Mouse (Mus musculus) small intestine, adult 2 months (tissue): ENCODE results near the gene Sipa1l3. TPM values are rescaled to one million over a fixed set of nuclear protein-coding genes. Genes with fewer than 3 reads are reported as not detected.

Experiments used
- H3K27ac ChIP-seq: fragments of 200-500 bp; 2 replicates; pipeline ENCODE4 v1.5.1; 2012; ENCODE audit warnings: low read depth, low read length, control low read depth, inconsistent platforms; ENCODE audit not compliant: insufficient read depth
- H3K27me3 ChIP-seq: fragments of 200-500 bp; 2 replicates; pipeline ENCODE4 v1.6.1; 2012; ENCODE audit warnings: mild to moderate bottlenecking, moderate library complexity, low read length, inconsistent platforms; ENCODE audit not compliant: control insufficient read depth, insufficient read depth
- H3K36me3 ChIP-seq: fragments of 200-500 bp; 2 replicates; pipeline ENCODE4 v1.6.1; 2012; ENCODE audit warnings: mild to moderate bottlenecking, low read length, control low read depth, inconsistent platforms; ENCODE audit not compliant: control insufficient read depth, insufficient read depth
- H3K4me1 ChIP-seq: fragments of 200-500 bp; 2 replicates; pipeline ENCODE4 v1.6.1; 2012; ENCODE audit warnings: low read length, inconsistent platforms, mixed read lengths; ENCODE audit not compliant: control insufficient read depth, insufficient read depth, insufficient read length
- H3K4me3 ChIP-seq: fragments of 200-500 bp; 2 replicates; pipeline ENCODE4 v1.5.1; 2012; ENCODE audit warnings: low read depth, mild to moderate bottlenecking, control low read depth, inconsistent platforms, low read length, moderate library complexity
- CTCF ChIP-seq: fragments of 200-500 bp; IDR thresholded peaks from 2 replicates; pipeline ENCODE4 v1.5.1; 2012; ENCODE audit warnings: low read depth, mild to moderate bottlenecking, control low read depth, inconsistent platforms, low read length, moderate library complexity, mixed read lengths; ENCODE audit not compliant: insufficient replicate concordance, insufficient read length; ENCODE audit errors: extremely low read depth
- POLR2A ChIP-seq: fragments of 200-500 bp; IDR thresholded peaks from 2 replicates; pipeline ENCODE4 v1.6.1; 2012; ENCODE audit warnings: low read depth, mild to moderate bottlenecking, control low read depth, inconsistent platforms, low read length, moderate library complexity
- WGBS: fragments of 180-500 bp; shearing (Covaris S2); methylation state at CpG from one replicate; pipeline ENCODE4 v1.1.7; 2018; 5-methylcytosine and 5-hydroxymethylcytosine counted together
- polyA plus RNA-seq: library from polyadenylated mRNA; depleted of rRNA; stranded (reverse); fragments of >200 nt; gene quantifications from 2 replicates; pipeline ENCODE4 v1.2.3, GENCODE M21; 2012

The Sipa1l3 gene
- polyA plus RNA-seq, 1 experiment = 192 TPM

GRCm38 (mm10) chr7:29343746-29344145, 174.7 kb downstream of the Sipa1l3 start:
- 85% methylated on average over 7 of the region's 7 CpGs for WGBS
- no peak for TF ChIP-seq POLR2A
- TF ChIP-seq CTCF = no peak
- Histone ChIP-seq H3K27ac (no peak overlapping the region), H3K36me3 (peaks cover 38% of the 10 kb centered on the region), H3K4me3 (no peak overlapping the region), H3K4me1 (peaks cover 6% of the 10 kb centered on the region), H3K27me3 (no peaks in the 10 kb centered on the region)

GRCm38 (mm10) chr7:29342489-29343092, 175.8 kb downstream of the Sipa1l3 start:
- no peak for TF ChIP-seq POLR2A
- TF ChIP-seq CTCF = no peak
- 85% methylated on average over 8 of the region's 8 CpGs for WGBS
- Histone ChIP-seq H3K4me3 (no peak overlapping the region), H3K36me3 (peaks cover 32% of the 10 kb centered on the region), H3K27me3 (no peaks in the 10 kb centered on the region), H3K4me1 (peaks cover 11% of the 10 kb centered on the region), H3K27ac (no peak overlapping the region)

- TF ChIP-seq CTCF (no peak), POLR2A (no peak)
- 81% methylated on average over 12 of the region's 12 CpGs for WGBS
- Histone ChIP-seq H3K27ac (no peak overlapping the region), H3K4me1 (peaks cover 11% of the 10 kb centered on the region), H3K4me3 (no peak overlapping the region), H3K27me3 (no peaks in the 10 kb centered on the region), H3K36me3 (peaks cover 30% of the 10 kb centered on the region)
These were observed 176.7 kb downstream of the Sipa1l3 start for GRCm38 (mm10) chr7:29341722-29342121.

GRCm38 (mm10) chr7:29340838-29341237, 177.6 kb downstream of the Sipa1l3 start:
- Histone ChIP-seq H3K4me1 (peaks cover 11% of the 10 kb centered on the region), H3K27me3 (no peaks in the 10 kb centered on the region), H3K27ac (no peak overlapping the region), H3K36me3 (peaks cover 31% of the 10 kb centered on the region), H3K4me3 (no peak overlapping the region)
- TF ChIP-seq POLR2A (no peak), CTCF (no peak)
- WGBS = 90% methylated on average over 8 of the region's 8 CpGs

GRCm38 (mm10) chr7:29340247-29340646, 178.2 kb downstream of the Sipa1l3 start:
- no peak for TF ChIP-seq POLR2A
- no peak for TF ChIP-seq CTCF
- 91% methylated on average over 9 of the region's 9 CpGs for WGBS

GRCm38 (mm10) chr7:29338984-29339679, 179.3 kb downstream of the Sipa1l3 start:
- WGBS = 33% methylated on average over 14 of the region's 14 CpGs
- peaks cover 11% of the 10 kb centered on the region for H3K4me1 ChIP-seq

More at GRCm38 (mm10) chr7:29340247-29340646, 178.2 kb downstream of the Sipa1l3 start:
- H3K4me1 ChIP-seq = peaks cover 11% of the 10 kb centered on the region
- H3K36me3 ChIP-seq = peaks cover 27% of the 10 kb centered on the region
- no peak overlapping the region for H3K27ac ChIP-seq
- H3K27me3 ChIP-seq = no peaks in the 10 kb centered on the region
- no peak overlapping the region for H3K4me3 ChIP-seq

GRCm38 (mm10) chr7:29338351-29338919, 180.0 kb downstream of the Sipa1l3 start:
- no peak for TF ChIP-seq POLR2A
- no peak for TF ChIP-seq CTCF
- H3K27me3 ChIP-seq = no peaks in the 10 kb centered on the region
- 44% methylated on average over 9 of the region's 9 CpGs for WGBS
- H3K4me3 ChIP-seq = no peak overlapping the region
- H3K27ac ChIP-seq = peak overlapping the region; percentile 65
- H3K4me1 ChIP-seq = peaks cover 11% of the 10 kb centered on the region
- H3K36me3 ChIP-seq = peaks cover 28% of the 10 kb centered on the region

More at GRCm38 (mm10) chr7:29338984-29339679, 179.3 kb downstream of the Sipa1l3 start:
- Histone ChIP-seq H3K36me3 (peaks cover 29% of the 10 kb centered on the region), H3K4me3 (no peak overlapping the region), H3K27ac (peak overlapping the region; percentile 65), H3K27me3 (no peaks in the 10 kb centered on the region)
- TF ChIP-seq POLR2A (no peak), CTCF (no peak)
